Mouse (Mus musculus) midbrain, embryonic 11.5 days (tissue): ENCODE results near the gene AI464131. TPM values are rescaled to one million over a fixed set of nuclear protein-coding genes. Genes with fewer than 3 reads are reported as not detected.
A peak's percentile ranks its signal among the peaks of the same experiment; 100 is the strongest.

Source experiments
- ATAC-seq: fragments of 200-750 bp; cut with Nextera tagmentation; 2 replicates; pipeline ENCODE4 v1.8.0; 2017; ENCODE audit warnings: moderate TSS enrichment, moderate library complexity; ENCODE audit not compliant: low FRiP score
- DNase-seq: peaks from one replicate; pipeline ENCODE4 v3.0.0; 2015; ENCODE audit warnings: low spot score; ENCODE audit errors: missing footprints
- H3K27ac ChIP-seq: fragments of 300-500 bp; sonication (generic); 2 replicates; pipeline ENCODE4 v1.5.1; 2014; ENCODE audit warnings: low read depth, low read length
- H3K27me3 ChIP-seq: fragments of 300-500 bp; sonication (generic); 2 replicates; pipeline ENCODE4 v1.6.1; 2014; ENCODE audit warnings: mild to moderate bottlenecking, low read length, moderate library complexity, mixed read lengths; ENCODE audit not compliant: control insufficient read depth, insufficient read depth
- H3K36me3 ChIP-seq: fragments of 300-500 bp; sonication (generic); 2 replicates; pipeline ENCODE4 v1.6.1; 2014; ENCODE audit warnings: mild to moderate bottlenecking, low read length, moderate library complexity, mixed read lengths; ENCODE audit not compliant: control insufficient read depth, insufficient read depth
- H3K4me1 ChIP-seq: fragments of 300-500 bp; sonication (generic); 2 replicates; pipeline ENCODE4 v1.6.1; 2014; ENCODE audit warnings: low read length; ENCODE audit not compliant: control insufficient read depth, insufficient read depth
- H3K4me2 ChIP-seq: fragments of 300-500 bp; sonication (generic); 2 replicates; pipeline ENCODE4 v1.6.1; 2014; ENCODE audit warnings: mild to moderate bottlenecking, moderate library complexity
- H3K4me3 ChIP-seq: fragments of 300-500 bp; sonication (generic); 2 replicates; pipeline ENCODE4 v1.5.1; 2014; ENCODE audit warnings: low read depth, low read length
- H3K9ac ChIP-seq: fragments of 300-500 bp; sonication (generic); 2 replicates; pipeline ENCODE4 v1.6.1; 2014; ENCODE audit warnings: low read length
- H3K9me3 ChIP-seq: fragments of 300-500 bp; sonication (generic); 2 replicates; pipeline ENCODE4 v1.6.1; 2016; ENCODE audit warnings: low read length; ENCODE audit not compliant: control insufficient read depth
- WGBS: fragments of 180-500 bp; shearing (Covaris S2); extraction: QIAGEN DNeasy Blood & Tissue Kit; methylation state at CpG from one replicate; pipeline ENCODE4 v1.1.7; 2014; 5-methylcytosine and 5-hydroxymethylcytosine counted together
- polyA plus RNA-seq: library from polyadenylated mRNA; unstranded; fragments of >200 nt; fragmentation: Nextera tagmentation; extraction: Ambion mirVana; gene quantifications from 2 replicates; pipeline ENCODE4 v1.2.1, GENCODE M21; 2014

AI464131 gene
- polyA plus RNA-seq, 1 experiment from 2014 or later, result 6.9 TPM

GRCm38 (mm10) chr4:41513309-41513708, 10.4 kb upstream of the AI464131 start:
- no peak overlapping the region for H3K27ac ChIP-seq
- WGBS, result 26% methylated on average over 4 of the region's 4 CpGs

GRCm38 (mm10) chr4:41507998-41508397, 5.1 kb upstream of the AI464131 start:
- Histone ChIP-seq H3K9ac (no peak overlapping the region), H3K27me3 (peaks cover 4% of the 10 kb centered on the region), H3K27ac (no peak overlapping the region), H3K4me2 (no peak overlapping the region; the same call in 1 of the 2 replicates), H3K36me3 (no peaks in the 10 kb centered on the region), H3K4me3 (no peak overlapping the region), H3K4me1 (peaks cover 12% of the 10 kb centered on the region), H3K9me3 (no peaks in the 10 kb centered on the region)
- 42% methylated on average over 7 of the region's 7 CpGs for WGBS
- ATAC-seq (no peak), DNase-seq (peak; percentile 86)

More at GRCm38 (mm10) chr4:41513309-41513708, 10.4 kb upstream of the AI464131 start:
- no peaks in the 10 kb centered on the region for H3K9me3 ChIP-seq
- H3K9ac ChIP-seq, result no peak overlapping the region
- H3K27me3 ChIP-seq, result peaks cover 4% of the 10 kb centered on the region; the same call in 1 of the 2 replicates
- no peak overlapping the region for H3K4me3 ChIP-seq
- no peak overlapping the region for H3K4me2 ChIP-seq
- H3K36me3 ChIP-seq, result no peaks in the 10 kb centered on the region
- no peak for ATAC-seq
- H3K4me1 ChIP-seq, result no peaks in the 10 kb centered on the region
- DNase-seq, result no peak

- H3K9me3 ChIP-seq, result no peaks in the 10 kb centered on the region
- H3K4me3 ChIP-seq, result peak overlapping the region; percentile 49
- WGBS, result under 1% methylated on average over 22 of the region's 22 CpGs
- peaks cover 4% of the 10 kb centered on the region for H3K27me3 ChIP-seq
- no peak overlapping the region for H3K27ac ChIP-seq
- DNase-seq (no peak), ATAC-seq (peak; percentile 3; the same call in 1 of the 2 replicates)
- H3K36me3 ChIP-seq, result no peaks in the 10 kb centered on the region
- peak overlapping the region; percentile 91 for H3K4me2 ChIP-seq
- H3K4me1 ChIP-seq, result peaks cover 17% of the 10 kb centered on the region
- peak overlapping the region; percentile 83 for H3K9ac ChIP-seq
Measured at GRCm38 (mm10) chr4:41507326-41507924, 4.5 kb upstream of the AI464131 start.

- no peak overlapping the region for H3K27ac ChIP-seq
- no peaks in the 10 kb centered on the region for H3K36me3 ChIP-seq
- H3K9ac ChIP-seq, result peak overlapping the region; percentile 83
- peak overlapping the region; percentile 49 for H3K4me3 ChIP-seq
- H3K27me3 ChIP-seq, result peaks cover 7% of the 10 kb centered on the region
- WGBS, result under 1% methylated on average over 29 of the region's 29 CpGs
- H3K4me1 ChIP-seq, result peaks cover 21% of the 10 kb centered on the region
- DNase-seq (peak; percentile 98), ATAC-seq (peak; percentile 77)
- peak overlapping the region; percentile 91 for H3K4me2 ChIP-seq
- no peaks in the 10 kb centered on the region for H3K9me3 ChIP-seq
Measured at GRCm38 (mm10) chr4:41506906-41507305, 4.0 kb upstream of the AI464131 start.

- H3K9me3 ChIP-seq, result no peaks in the 10 kb centered on the region
- H3K4me2 ChIP-seq, result peak overlapping the region; percentile 91
- H3K4me1 ChIP-seq, result peaks cover 25% of the 10 kb centered on the region
- H3K4me3 ChIP-seq, result no peak overlapping the region
- H3K27me3 ChIP-seq, result peaks cover 13% of the 10 kb centered on the region
- no peak for ATAC-seq
- no peaks in the 10 kb centered on the region for H3K36me3 ChIP-seq
- DNase-seq, result peak; percentile 97
- 7% methylated on average over 13 of the region's 13 CpGs for WGBS
- no peak overlapping the region; the same call in 1 of the 2 replicates for H3K27ac ChIP-seq
- peak overlapping the region; percentile 83; the same call in 1 of the 2 replicates for H3K9ac ChIP-seq
Measured at GRCm38 (mm10) chr4:41506156-41506555, 3.3 kb upstream of the AI464131 start.

GRCm38 (mm10) chr4:41505131-41505551, 2.3 kb upstream of the AI464131 start:
- no peak overlapping the region for H3K4me2 ChIP-seq
- ATAC-seq (no peak), DNase-seq (no peak)
- H3K4me3 ChIP-seq, result no peak overlapping the region
- H3K4me1 ChIP-seq, result peaks cover 25% of the 10 kb centered on the region
- peaks cover 23% of the 10 kb centered on the region for H3K27me3 ChIP-seq
- H3K9ac ChIP-seq, result no peak overlapping the region
- no peaks in the 10 kb centered on the region for H3K36me3 ChIP-seq
- H3K9me3 ChIP-seq, result no peaks in the 10 kb centered on the region
- no peak overlapping the region for H3K27ac ChIP-seq
- WGBS, result 51% methylated on average over 11 of the region's 11 CpGs

GRCm38 (mm10) chr4:41504325-41504724, 1.4 kb upstream of the AI464131 start:
- Histone ChIP-seq H3K4me3 (no peak overlapping the region), H3K27me3 (peaks cover 31% of the 10 kb centered on the region), H3K4me1 (peaks cover 26% of the 10 kb centered on the region), H3K36me3 (no peaks in the 10 kb centered on the region), H3K27ac (no peak overlapping the region), H3K9me3 (no peaks in the 10 kb centered on the region), H3K9ac (no peak overlapping the region), H3K4me2 (no peak overlapping the region)
- 76% methylated on average over 5 of the region's 5 CpGs for WGBS
- no peak for ATAC-seq
- DNase-seq, result no peak

- H3K9ac ChIP-seq, result peak overlapping the region; percentile 65
- 0 out of 2 replicates have a peak overlapping the region, but pooled peaks have one; percentile 14 for H3K27ac ChIP-seq
- peaks cover 47% of the 10 kb centered on the region for H3K27me3 ChIP-seq
- no peaks in the 10 kb centered on the region for H3K9me3 ChIP-seq
- DNase-seq (no peak), ATAC-seq (peak; percentile 51; the same call in 1 of the 2 replicates)
- peak overlapping the region; percentile 72 for H3K4me2 ChIP-seq
- peak overlapping the region; percentile 40 for H3K4me3 ChIP-seq
- no peaks in the 10 kb centered on the region; the same call in 1 of the 2 replicates for H3K36me3 ChIP-seq
- WGBS, result 9% methylated on average over 20 of the region's 20 CpGs
- H3K4me1 ChIP-seq, result peaks cover 40% of the 10 kb centered on the region
Measured at GRCm38 (mm10) chr4:41502171-41502940, 520 bp downstream of the AI464131 start.

GRCm38 (mm10) chr4:41500787-41501186, 2.1 kb downstream of the AI464131 start:
- no peak for ATAC-seq
- WGBS, result 69% methylated on average over 4 of the region's 4 CpGs

More at GRCm38 (mm10) chr4:41500787-41501186, 2.1 kb downstream of the AI464131 start:
- Histone ChIP-seq H3K4me2 (no peak overlapping the region), H3K27ac (no peak overlapping the region), H3K4me1 (peaks cover 32% of the 10 kb centered on the region), H3K9ac (no peak overlapping the region), H3K9me3 (no peaks in the 10 kb centered on the region), H3K27me3 (peaks cover 56% of the 10 kb centered on the region), H3K4me3 (no peak overlapping the region), H3K36me3 (no peaks in the 10 kb centered on the region; the same call in 1 of the 2 replicates)
- DNase-seq, result peak; percentile 79
